Mouse (Mus musculus): ENCODE results near the gene H60b. TPM values are rescaled to one million over a fixed set of nuclear protein-coding genes. Genes with fewer than 3 reads are reported as not detected.
"Not testable (repeated sequence)": the region's sequence is repeated elsewhere in the genome, so short reads cannot be mapped to it uniquely, and the experiment has no call there.

H60b gene
- polyA plus RNA-seq, 1 experiment, result 0.25 TPM

- H3K27me3 ChIP-seq (replicated peaks; ENCODE audit: control insufficient read depth, insufficient read depth, low read length), result peaks cover 5% of the 10 kb centered on the region
- TF ChIP-seq POLR2A (IDR thresholded peaks at IDR 0.05; ENCODE audit: low read depth, low read length), result no peak
- TF ChIP-seq CTCF (conservative IDR thresholded peaks at IDR 0.05; ENCODE audit: insufficient read depth, insufficient read length, low read depth, low read length), result no peak
- no peaks in the 10 kb centered on the region for H3K36me3 ChIP-seq (ENCODE audit: control insufficient read depth, insufficient read depth, low read length)
- DNase-seq, result peak; percentile 39
- no peaks in the 10 kb centered on the region for H3K4me1 ChIP-seq (ENCODE audit: control insufficient read depth, insufficient read depth, low read length)
- 1% methylated on average over 50 of the region's 50 CpGs for WGBS
- no peak overlapping the region for H3K27ac ChIP-seq (ENCODE audit: insufficient read depth, low read depth, low read length)
- peak overlapping the region; percentile 89 for H3K4me3 ChIP-seq (ENCODE audit: insufficient read depth, low read depth, low read length)
These were observed 8.5 kb upstream of the H60b start for GRCm38 (mm10) chr10:22149691-22150465.

DNA sequence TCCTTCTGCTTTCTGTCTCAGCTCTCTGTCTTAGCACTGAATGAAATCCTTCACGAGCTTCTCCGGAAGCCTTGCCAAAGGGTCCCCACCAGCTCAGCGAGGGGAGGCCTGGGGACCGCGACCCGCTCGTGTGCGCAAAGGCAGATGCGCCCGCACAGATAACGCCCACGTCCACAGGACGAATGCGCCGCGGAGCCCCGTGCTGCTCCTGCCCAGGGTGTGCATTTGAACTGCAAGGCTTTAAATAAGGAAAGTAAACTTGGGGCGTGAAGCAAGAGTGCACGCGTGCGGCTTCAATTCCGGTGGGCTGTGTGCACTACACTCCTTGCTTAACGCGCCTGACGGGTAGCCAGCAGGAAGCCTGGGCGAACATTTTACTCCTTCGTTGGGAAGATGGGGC, 7.8 kb upstream of the H60b start:
- peaks cover 7% of the 10 kb centered on the region for H3K27me3 ChIP-seq (replicated peaks; ENCODE audit: control insufficient read depth, insufficient read depth, low read length)

DNA sequence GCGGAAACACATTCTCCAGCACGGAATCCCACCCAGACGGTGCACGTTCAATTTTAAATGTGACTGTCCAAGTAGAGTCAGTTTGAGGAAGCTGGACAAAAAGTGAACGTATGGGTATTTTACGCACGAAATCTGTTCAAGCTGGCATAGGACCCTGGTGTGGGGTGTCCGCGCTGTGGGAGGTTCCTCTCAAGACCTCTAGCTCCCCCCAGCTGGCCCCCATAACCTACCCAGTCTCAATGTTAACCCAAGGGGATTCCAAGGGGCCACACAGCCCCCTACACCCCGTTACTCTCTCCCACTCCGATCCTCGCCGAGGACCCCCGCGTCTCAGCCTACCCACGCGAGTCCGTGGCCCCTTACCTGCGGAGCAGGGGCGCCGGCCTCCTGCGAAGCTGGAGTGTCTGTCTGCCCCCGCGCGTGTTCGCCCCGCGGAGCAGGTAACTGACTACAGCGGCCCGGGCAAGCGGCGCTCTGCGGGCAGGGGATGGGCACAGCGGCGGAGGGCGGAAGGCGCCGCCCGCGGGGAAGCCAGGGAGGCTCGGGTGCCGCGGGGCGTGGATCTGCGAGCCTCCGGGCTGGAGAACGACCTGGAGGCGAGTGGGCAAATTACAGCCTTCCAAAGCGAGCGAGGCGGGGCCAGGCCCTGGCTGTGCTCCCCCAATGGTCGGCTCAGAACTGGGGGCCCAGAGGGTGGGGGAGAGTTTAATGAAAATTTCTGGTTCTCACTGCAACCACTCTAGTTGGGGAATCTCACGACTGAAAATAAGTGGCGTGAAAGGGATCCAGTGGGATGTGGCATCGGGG, 7.1 kb upstream of the H60b start:
- H3K27ac ChIP-seq (ENCODE audit: insufficient read depth, low read depth, low read length); H3K36me3 ChIP-seq (ENCODE audit: control insufficient read depth, insufficient read depth, low read length); H3K4me1 ChIP-seq (ENCODE audit: control insufficient read depth, insufficient read depth, low read length); H3K27me3 ChIP-seq (replicated peaks; ENCODE audit: control insufficient read depth, insufficient read depth, low read length); H3K4me3 ChIP-seq (ENCODE audit: insufficient read depth, low read depth, low read length): not testable (repeated sequence)
- peak; percentile 5 for DNase-seq
- 2% methylated on average over 55 of the region's 55 CpGs for WGBS

More for the DNA sequence above, 7.8 kb upstream of the H60b start:
- Histone ChIP-seq H3K4me1 (ENCODE audit: control insufficient read depth, insufficient read depth, low read length) (no peaks in the 10 kb centered on the region), H3K36me3 (ENCODE audit: control insufficient read depth, insufficient read depth, low read length) (no peaks in the 10 kb centered on the region), H3K4me3 (ENCODE audit: insufficient read depth, low read depth, low read length) (peak overlapping the region; percentile 22; the same call in 1 of the 2 replicates), H3K27ac (ENCODE audit: insufficient read depth, low read depth, low read length) (no peak overlapping the region)
- peak; percentile 21 for DNase-seq
- TF ChIP-seq CTCF (conservative IDR thresholded peaks at IDR 0.05; ENCODE audit: insufficient read depth, insufficient read length, low read depth, low read length) (no peak), POLR2A (IDR thresholded peaks at IDR 0.05; ENCODE audit: low read depth, low read length) (no peak)
- 2% methylated on average over 27 of the region's 27 CpGs for WGBS

DNA sequence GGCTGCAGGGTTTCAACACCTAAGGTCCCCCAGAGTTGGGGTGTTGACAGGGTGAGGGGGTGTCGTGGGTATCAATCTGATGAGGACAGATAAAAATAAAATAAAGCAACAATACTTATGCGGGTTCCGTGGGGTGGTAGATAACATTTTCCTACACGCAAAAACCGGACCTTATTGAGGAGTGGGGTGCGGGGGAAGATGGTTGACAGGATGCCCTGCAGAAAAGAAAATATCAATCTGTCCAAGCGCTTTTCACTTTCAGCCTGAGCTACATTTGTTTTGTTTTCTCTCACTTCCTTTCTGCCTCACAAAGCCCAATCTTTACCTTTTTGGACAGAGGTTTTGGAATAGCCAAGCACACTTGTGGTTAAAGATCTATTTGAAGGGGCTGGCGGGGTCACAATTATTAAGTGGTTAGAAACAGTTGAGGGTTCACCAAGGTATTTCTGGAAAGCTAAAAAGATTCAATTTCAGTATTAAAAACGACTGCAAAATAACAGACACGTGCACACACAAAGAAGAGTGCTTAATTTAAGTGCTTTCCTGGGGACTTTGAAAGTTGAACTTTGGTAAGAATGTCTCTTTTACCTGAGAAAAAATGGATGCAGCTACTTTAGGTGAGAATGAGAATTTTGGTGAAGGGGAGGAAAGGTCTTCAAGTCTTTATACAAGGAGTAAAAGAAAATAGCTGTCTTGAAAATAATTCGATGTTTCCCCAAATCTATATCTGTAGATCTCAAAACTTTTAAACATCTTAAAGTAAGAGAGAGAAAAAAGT, 6.3 kb upstream of the H60b start:
- 11% methylated on average over 11 of the region's 11 CpGs for WGBS

DNA sequence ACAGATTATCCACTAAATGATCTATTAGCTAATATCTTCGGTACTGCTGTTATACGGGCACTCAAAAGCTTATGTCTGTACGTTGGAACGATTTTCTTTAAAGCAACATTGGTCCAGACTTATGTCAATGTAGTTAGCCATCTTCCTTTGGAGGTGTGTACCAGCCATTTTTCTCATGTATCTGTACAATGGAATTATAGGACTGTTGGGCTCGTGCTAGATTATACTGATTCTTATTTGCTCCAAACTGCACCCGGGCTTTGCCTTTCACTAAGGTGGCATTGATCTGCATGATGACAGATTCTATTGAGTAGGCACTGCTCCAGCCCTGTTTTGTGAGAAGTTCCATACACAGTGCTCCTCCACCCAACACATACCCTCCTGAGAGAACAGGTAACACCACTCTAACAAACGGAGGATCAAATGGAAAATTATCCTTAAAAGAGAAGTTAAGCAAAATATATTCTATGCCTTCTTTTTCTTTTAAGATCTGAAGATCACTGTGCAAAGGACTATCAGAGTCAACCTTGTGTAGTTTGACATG, 5.2 kb upstream of the H60b start:
- WGBS, result 16% methylated on average over 7 of the region's 7 CpGs

More for the DNA sequence above, 6.3 kb upstream of the H60b start:
- H3K4me3 ChIP-seq (ENCODE audit: insufficient read depth, low read depth, low read length); H3K4me1 ChIP-seq (ENCODE audit: control insufficient read depth, insufficient read depth, low read length); H3K36me3 ChIP-seq (ENCODE audit: control insufficient read depth, insufficient read depth, low read length); H3K27me3 ChIP-seq (replicated peaks; ENCODE audit: control insufficient read depth, insufficient read depth, low read length); H3K27ac ChIP-seq (ENCODE audit: insufficient read depth, low read depth, low read length): not testable (repeated sequence)
- peak; percentile 25 for DNase-seq

DNA sequence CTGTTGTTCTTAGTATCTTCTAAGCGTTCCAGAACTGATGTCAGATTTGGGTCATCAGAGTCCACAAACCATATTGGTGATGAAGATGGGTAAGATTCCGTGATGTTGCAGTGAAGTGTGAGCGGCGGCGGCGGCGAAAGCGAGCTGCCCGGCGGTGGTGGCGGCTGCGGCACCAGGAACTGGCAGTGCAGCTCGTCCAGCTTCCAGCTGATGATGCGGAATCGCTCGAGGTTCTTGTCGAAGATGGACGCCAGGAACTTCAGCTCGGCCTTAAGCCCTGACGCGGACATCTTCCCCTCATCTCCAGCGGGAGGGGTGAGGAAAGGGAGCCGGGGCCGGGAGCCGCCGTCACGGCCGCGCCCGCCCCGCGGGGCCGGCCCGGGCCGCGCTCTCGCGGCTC, 4.3 kb upstream of the H60b start:
- DNase-seq, result peak; percentile 27
- H3K27ac ChIP-seq (ENCODE audit: insufficient read depth, low read depth, low read length); H3K27me3 ChIP-seq (replicated peaks; ENCODE audit: control insufficient read depth, insufficient read depth, low read length); H3K36me3 ChIP-seq (ENCODE audit: control insufficient read depth, insufficient read depth, low read length); H3K4me1 ChIP-seq (ENCODE audit: control insufficient read depth, insufficient read depth, low read length); H3K4me3 ChIP-seq (ENCODE audit: insufficient read depth, low read depth, low read length): not testable (repeated sequence)
- WGBS, result 2% methylated on average over 38 of the region's 38 CpGs

More for the DNA sequence above, 5.2 kb upstream of the H60b start:
- H3K27me3 ChIP-seq (replicated peaks; ENCODE audit: control insufficient read depth, insufficient read depth, low read length); H3K27ac ChIP-seq (ENCODE audit: insufficient read depth, low read depth, low read length); H3K4me3 ChIP-seq (ENCODE audit: insufficient read depth, low read depth, low read length); H3K4me1 ChIP-seq (ENCODE audit: control insufficient read depth, insufficient read depth, low read length); H3K36me3 ChIP-seq (ENCODE audit: control insufficient read depth, insufficient read depth, low read length): not testable (repeated sequence)
- peak; percentile 14 for DNase-seq
